Mouse (Mus musculus) CD4-positive, CD25-positive, alpha-beta regulatory T cell, adult 2 months (primary cell): ENCODE measurements at regions not wholly inside any gene's neighbourhood (a gene's known extent, or its start where the extent isn't known, plus 50 kb on each side); places are given as distances from the start of the nearest gene placed in this dataset.

Experiments used
- DNase-seq: peaks from one replicate; pipeline ENCODE4 v3.0.0-alpha.2; 2012; ENCODE audit warnings: low read depth, low spot score

- DNase-seq: peak; percentile 21
Measured at GRCm38 (mm10) chrX:107577501-107577900, 90.3 kb upstream of the Tbx22 start.
